Mouse (Mus musculus) hematopoietic stem cell, adult 5-6 weeks (primary cell): ENCODE data around the gene Pde5a. TPM values are rescaled to one million over a fixed set of nuclear protein-coding genes. Genes with fewer than 3 reads are reported as not detected.

Experiments used
- ATAC-seq, 2 experiments: fragments of 125-278 bp in 1 of 2; replicated peaks in 1 of 2; 2 replicates each; pipeline ENCODE4 v1.8.0; 2016 to 2017; ENCODE audit warnings: inconsistent platforms in 2 of 2, mild to moderate bottlenecking in 2 of 2, moderate number of reproducible peaks in 2 of 2, low read depth in 1 of 2, moderate TSS enrichment in 1 of 2; ENCODE audit not compliant: low FRiP score in 2 of 2, poor library complexity in 2 of 2, severe bottlenecking in 2 of 2, insufficient read depth in 1 of 2, low TSS enrichment in 1 of 2
- total RNA-seq: library from RNA; stranded (forward); fragments of 172-1452, 232-1000 nt; gene quantifications from 2 replicates; pipeline ENCODE4 v1.2.3, GENCODE M21; 2017

The Pde5a gene
- total RNA-seq, 1 experiment from 2014 or later = 5.6 TPM

- ATAC-seq = no peak
Observed at GRCm38 (mm10) chr3:122814531-122814930, 85.8 kb downstream of the Pde5a start.

- ATAC-seq = no peak
Observed at GRCm38 (mm10) chr3:122818282-122818681, 89.5 kb downstream of the Pde5a start.

- no peak for ATAC-seq
Observed at GRCm38 (mm10) chr3:122820700-122821099, 92.0 kb downstream of the Pde5a start.

GRCm38 (mm10) chr3:122828270-122829058 is 99.7 kb downstream of the Pde5a start:
- no peak for ATAC-seq

GRCm38 (mm10) chr3:122834519-122834918 is 105.8 kb downstream of the Pde5a start:
- no peak for ATAC-seq

- ATAC-seq = no peak
Observed at GRCm38 (mm10) chr3:122835097-122835850, 106.5 kb downstream of the Pde5a start.

- ATAC-seq = no peak
Observed at GRCm38 (mm10) chr3:122837639-122838038, 108.9 kb downstream of the Pde5a start.

GRCm38 (mm10) chr3:122848410-122849034 is 119.8 kb downstream of the Pde5a start:
- no peak for ATAC-seq

- no peak for ATAC-seq
Observed at GRCm38 (mm10) chr3:122855149-122855548, 126.4 kb downstream of the Pde5a start.

GRCm38 (mm10) chr3:122859829-122860228 is 131.1 kb downstream of the Pde5a start:
- ATAC-seq = no peak

- ATAC-seq = no peak
Observed at GRCm38 (mm10) chr3:122860573-122861498, 132.1 kb downstream of the Pde5a start.

GRCm38 (mm10) chr3:122865092-122865491 is 136.3 kb downstream of the Pde5a start:
- ATAC-seq = no peak

- ATAC-seq = no peak
Observed at GRCm38 (mm10) chr3:122868270-122868669, 139.5 kb downstream of the Pde5a start.

- no peak for ATAC-seq
Observed at GRCm38 (mm10) chr3:122871596-122871995, 142.8 kb downstream of the Pde5a start.

- no peak for ATAC-seq
Observed at GRCm38 (mm10) chr3:122876870-122877269, 148.1 kb downstream of the Pde5a start.

- ATAC-seq = no peak
Observed at GRCm38 (mm10) chr3:122877543-122877942, 148.8 kb downstream of the Pde5a start.

- no peak for ATAC-seq
Observed at GRCm38 (mm10) chr3:122878705-122879315, 150.1 kb downstream of the Pde5a start.
